Mouse (Mus musculus): ENCODE data around the gene Vash2. TPM values are rescaled to one million over a fixed set of nuclear protein-coding genes. Genes with fewer than 3 reads are reported as not detected.

The Vash2 gene
- total RNA-seq, 4 experiments from 2014 or later: 1.2 to 2.7 (median 1.7) TPM

GRCm38 (mm10) chr1:190976887-190977573 lies 2.1 kb downstream of the Vash2 start:
- no peak for DNase-seq (ENCODE audit: low spot score in 2 of 2)

GRCm38 (mm10) chr1:190974833-190975232 lies 4.3 kb downstream of the Vash2 start:
- DNase-seq (ENCODE audit: low spot score in 2 of 2): no peak

GRCm38 (mm10) chr1:190974191-190974590 lies 4.9 kb downstream of the Vash2 start:
- no peak for DNase-seq (ENCODE audit: low spot score in 2 of 2)

GRCm38 (mm10) chr1:190972612-190973192 lies 6.4 kb downstream of the Vash2 start:
- no peak for DNase-seq (ENCODE audit: low spot score in 2 of 2)

GRCm38 (mm10) chr1:190971708-190972610 lies 7.1 kb downstream of the Vash2 start:
- peak in 1 of 2 experiments; percentile 20 for DNase-seq (ENCODE audit: low spot score in 2 of 2)

GRCm38 (mm10) chr1:190968010-190968409 lies 11.1 kb downstream of the Vash2 start:
- no peak for DNase-seq (ENCODE audit: low spot score in 2 of 2)

GRCm38 (mm10) chr1:190964992-190965780 lies 13.9 kb downstream of the Vash2 start:
- DNase-seq (ENCODE audit: low spot score in 2 of 2): no peak

- DNase-seq (ENCODE audit: low spot score in 2 of 2): no peak
Observed at GRCm38 (mm10) chr1:190962760-190963159, 16.3 kb downstream of the Vash2 start.

GRCm38 (mm10) chr1:190958821-190959220 lies 20.3 kb downstream of the Vash2 start:
- DNase-seq (ENCODE audit: low spot score in 2 of 2): no peak

GRCm38 (mm10) chr1:190953009-190953408 lies 26.1 kb downstream of the Vash2 start:
- no peak for DNase-seq (ENCODE audit: low spot score in 2 of 2)

GRCm38 (mm10) chr1:190951014-190951413 lies 28.1 kb downstream of the Vash2 start:
- no peak for DNase-seq (ENCODE audit: low spot score in 2 of 2)

- no peak for DNase-seq (ENCODE audit: low spot score in 2 of 2)
Observed at GRCm38 (mm10) chr1:190948846-190949245, 30.2 kb downstream of the Vash2 start.

GRCm38 (mm10) chr1:190948439-190948838 lies 30.7 kb downstream of the Vash2 start:
- no peak for DNase-seq (ENCODE audit: low spot score in 2 of 2)

- no peak for DNase-seq (ENCODE audit: low spot score in 2 of 2)
Observed at GRCm38 (mm10) chr1:190947986-190948385, 31.1 kb downstream of the Vash2 start.

GRCm38 (mm10) chr1:190944109-190944760 lies 34.9 kb downstream of the Vash2 start:
- DNase-seq (ENCODE audit: low spot score in 2 of 2): peak; percentile 55 to 68

- no peak for DNase-seq (ENCODE audit: low spot score in 2 of 2)
Observed at GRCm38 (mm10) chr1:190939803-190940202, 39.3 kb downstream of the Vash2 start.

- no peak for DNase-seq (ENCODE audit: low spot score in 2 of 2)
Observed at GRCm38 (mm10) chr1:190930181-190930580, 48.9 kb downstream of the Vash2 start.

- peak in 1 of 2 experiments; percentile 29 for DNase-seq (ENCODE audit: low spot score in 2 of 2)
Observed at GRCm38 (mm10) chr1:190929010-190929695, 49.9 kb downstream of the Vash2 start.

GRCm38 (mm10) chr1:190928370-190929009 lies 50.6 kb downstream of the Vash2 start:
- DNase-seq (ENCODE audit: low spot score in 2 of 2): peak; percentile 96 to 97

Measured in layer of hippocampus, adult 8-10 months (tissue).